Mouse (Mus musculus) spleen, adult 2 months (tissue): ENCODE measurements around the gene Adam22.

Source experiments
- CTCF ChIP-seq: fragments of 200-500 bp; IDR thresholded peaks from 2 replicates; pipeline ENCODE4 v1.5.1; 2011; ENCODE audit warnings: mild to moderate bottlenecking, inconsistent platforms; ENCODE audit not compliant: insufficient read depth, insufficient read length, insufficient replicate concordance; ENCODE audit errors: extremely low read depth
- POLR2A ChIP-seq: fragments of 200-500 bp; IDR thresholded peaks from 2 replicates; pipeline ENCODE4 v1.6.1; 2011; ENCODE audit warnings: low read depth, low read length, inconsistent platforms

DNA sequence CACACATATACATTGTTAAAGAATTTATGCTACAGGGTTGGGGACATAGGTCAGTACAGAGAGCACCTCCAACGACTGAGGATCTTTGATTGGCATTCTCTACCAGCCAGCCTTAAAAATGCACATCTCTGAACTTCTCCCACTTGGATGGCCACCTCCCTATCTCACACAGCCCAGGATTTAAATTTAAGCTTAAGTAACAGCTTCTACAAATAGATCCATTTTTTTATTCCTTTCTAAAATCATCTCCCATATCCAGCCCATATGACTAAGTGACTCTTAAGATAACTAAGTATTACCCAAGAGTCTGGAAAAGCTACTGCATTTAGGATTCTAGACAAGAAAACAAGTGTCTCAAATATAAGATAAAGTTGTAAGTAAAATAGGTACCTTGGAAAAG, 140.9 kb downstream of the Adam22 start:
- no peak for TF ChIP-seq POLR2A
- no peak for TF ChIP-seq CTCF
